Mouse (Mus musculus) heart, adult 2 months (tissue): ENCODE measurements at regions not wholly inside any gene's neighbourhood (a gene's known extent, or its start where the extent isn't known, plus 50 kb on each side); places are given as distances from the start of the nearest gene placed in this dataset.

Experiments used
- CTCF ChIP-seq: fragments of 200-600 bp; IDR thresholded peaks from 2 replicates; pipeline ENCODE4 v1.8.1; 2022; ENCODE audit warnings: antibody characterized with exemption, mild to moderate bottlenecking, moderate library complexity
- POLR2A ChIP-seq: fragments of 200-500 bp; IDR thresholded peaks from 2 replicates; pipeline ENCODE4 v1.6.1; 2011; ENCODE audit warnings: mild to moderate bottlenecking, low read depth, low read length, control low read depth; ENCODE audit not compliant: insufficient read depth

GRCm38 (mm10) chr5:102275621-102276020 lies 205.6 kb upstream of the Arhgap24 start:
- no peak for TF ChIP-seq POLR2A
- no peak for TF ChIP-seq CTCF
